Mouse (Mus musculus) midbrain, embryonic 15.5 days (tissue): Measurements from ENCODE around the gene Esrrg. TPM values are rescaled to one million over a fixed set of nuclear protein-coding genes. Genes with fewer than 3 reads are reported as not detected.

ENCODE experiments used
- ATAC-seq: fragments of 200-750 bp; cut with Nextera tagmentation; replicated peaks from 2 replicates; pipeline ENCODE4 v1.8.0; 2017; ENCODE audit warnings: moderate TSS enrichment
- H3K27ac ChIP-seq: fragments of 300-500 bp; sonication (generic); 2 replicates; pipeline ENCODE4 v1.5.1; 2015; ENCODE audit warnings: mild to moderate bottlenecking, inconsistent platforms
- H3K27me3 ChIP-seq: fragments of 300-500 bp; sonication (generic); replicated peaks from 2 replicates; pipeline ENCODE4 v1.6.1; 2015; ENCODE audit warnings: inconsistent platforms
- H3K36me3 ChIP-seq: fragments of 300-500 bp; sonication (generic); replicated peaks from 2 replicates; pipeline ENCODE4 v1.6.1; 2015; ENCODE audit warnings: inconsistent platforms
- H3K4me1 ChIP-seq: fragments of 300-500 bp; sonication (generic); 2 replicates; pipeline ENCODE4 v1.6.1; 2015; ENCODE audit warnings: inconsistent platforms
- H3K4me2 ChIP-seq: fragments of 300-500 bp; sonication (generic); 2 replicates; pipeline ENCODE4 v1.6.1; 2015; ENCODE audit warnings: inconsistent platforms, mild to moderate bottlenecking, moderate library complexity
- H3K4me3 ChIP-seq: fragments of 300-500 bp; sonication (generic); 2 replicates; pipeline ENCODE4 v1.5.1; 2015; ENCODE audit warnings: mild to moderate bottlenecking, inconsistent platforms
- H3K9ac ChIP-seq: fragments of 300-500 bp; sonication (generic); 2 replicates; pipeline ENCODE4 v1.6.1; 2015; ENCODE audit warnings: mild to moderate bottlenecking, inconsistent platforms
- H3K9me3 ChIP-seq: fragments of 300-500 bp; sonication (generic); 2 replicates; pipeline ENCODE4 v1.6.1; 2016; ENCODE audit warnings: inconsistent platforms
- WGBS: fragments of 180-500 bp; shearing (Covaris S2); methylation state at CpG from one replicate; pipeline ENCODE4 v1.1.7; 2015; ENCODE audit warnings: mixed read lengths; 5-methylcytosine and 5-hydroxymethylcytosine counted together
- polyA plus RNA-seq: library from polyadenylated mRNA; unstranded; fragments of >200 nt; fragmentation: Nextera tagmentation; extraction: Ambion mirVana; gene quantifications from 2 replicates; pipeline ENCODE4 v1.2.1, GENCODE M21; 2015

The Esrrg gene
- polyA plus RNA-seq, 1 experiment from 2014 or later, result 29.0 TPM

DNA sequence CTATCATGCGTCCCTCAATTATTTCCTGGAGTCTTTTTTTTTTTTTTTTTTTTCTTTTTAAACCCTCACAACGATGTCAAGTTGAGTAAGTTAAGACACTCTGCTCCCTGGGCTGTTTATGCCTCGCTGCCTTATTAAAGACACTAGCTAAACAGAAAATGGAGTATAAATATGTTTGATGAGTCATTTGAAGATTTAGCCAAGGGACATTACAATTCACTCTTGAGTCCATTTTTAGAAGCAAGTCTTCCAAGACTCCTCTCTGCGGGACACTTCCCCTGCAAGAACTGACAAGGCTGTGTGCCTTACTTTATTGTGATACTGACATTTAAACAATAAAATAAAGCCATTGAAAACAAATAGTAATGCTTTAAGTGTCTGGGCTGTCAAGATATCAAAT lies 496.9 kb downstream of the Esrrg start:
- Histone ChIP-seq H3K36me3 (no peaks in the 10 kb centered on the region), H3K4me1 (0 out of 2 replicates have a peak, but pooled peaks cover 3% of the 10 kb centered on the region), H3K9ac (no peak overlapping the region), H3K27ac (no peak overlapping the region), H3K4me2 (no peak overlapping the region), H3K9me3 (no peaks in the 10 kb centered on the region), H3K27me3 (no peaks in the 10 kb centered on the region; the same call in 1 of the 2 replicates), H3K4me3 (no peak overlapping the region)
- 14% methylated on average over 4 of the region's 4 CpGs for WGBS
- ATAC-seq, result no peak

DNA sequence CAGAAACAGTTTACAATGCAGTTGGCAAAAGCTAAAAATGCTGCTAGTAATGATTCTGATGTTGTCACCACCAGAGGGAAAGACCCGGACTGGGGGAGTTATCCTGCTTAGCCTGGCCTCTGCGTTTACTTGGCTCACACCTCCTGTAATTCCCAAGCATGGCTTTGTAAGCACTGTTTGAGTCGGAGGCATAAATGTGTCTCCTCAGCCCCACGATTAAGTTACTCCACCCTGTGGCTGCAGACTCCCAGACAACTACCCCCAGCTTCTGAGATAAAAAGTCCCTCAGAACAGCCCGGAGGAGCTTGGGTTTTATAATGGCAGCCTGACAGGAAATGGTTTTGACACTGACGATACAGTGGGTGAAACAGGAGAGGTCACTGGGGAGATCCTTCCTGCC lies 499.4 kb downstream of the Esrrg start:
- no peak for ATAC-seq

GRCm38 (mm10) chr1:188111552-188111951 lies 503.0 kb downstream of the Esrrg start:
- H3K27ac ChIP-seq, result no peak overlapping the region
- no peaks in the 10 kb centered on the region; the same call in 1 of the 2 replicates for H3K27me3 ChIP-seq
- ATAC-seq, result no peak
- H3K4me1 ChIP-seq, result no peaks in the 10 kb centered on the region
- H3K4me2 ChIP-seq, result no peak overlapping the region
- H3K9ac ChIP-seq, result no peak overlapping the region
- H3K4me3 ChIP-seq, result no peak overlapping the region
- no peaks in the 10 kb centered on the region for H3K36me3 ChIP-seq
- 89% methylated on average over 3 of the region's 3 CpGs for WGBS
- no peaks in the 10 kb centered on the region for H3K9me3 ChIP-seq

More for the DNA sequence above, 499.4 kb downstream of the Esrrg start:
- no peaks in the 10 kb centered on the region for H3K9me3 ChIP-seq
- 0 out of 2 replicates have a peak, but pooled peaks cover 3% of the 10 kb centered on the region for H3K4me1 ChIP-seq
- H3K4me2 ChIP-seq, result no peak overlapping the region
- no peak overlapping the region for H3K4me3 ChIP-seq
- WGBS, result 61% methylated on average over 6 of the region's 6 CpGs
- no peak overlapping the region for H3K27ac ChIP-seq
- H3K9ac ChIP-seq, result no peak overlapping the region
- no peaks in the 10 kb centered on the region; the same call in 1 of the 2 replicates for H3K27me3 ChIP-seq
- H3K36me3 ChIP-seq, result no peaks in the 10 kb centered on the region

DNA sequence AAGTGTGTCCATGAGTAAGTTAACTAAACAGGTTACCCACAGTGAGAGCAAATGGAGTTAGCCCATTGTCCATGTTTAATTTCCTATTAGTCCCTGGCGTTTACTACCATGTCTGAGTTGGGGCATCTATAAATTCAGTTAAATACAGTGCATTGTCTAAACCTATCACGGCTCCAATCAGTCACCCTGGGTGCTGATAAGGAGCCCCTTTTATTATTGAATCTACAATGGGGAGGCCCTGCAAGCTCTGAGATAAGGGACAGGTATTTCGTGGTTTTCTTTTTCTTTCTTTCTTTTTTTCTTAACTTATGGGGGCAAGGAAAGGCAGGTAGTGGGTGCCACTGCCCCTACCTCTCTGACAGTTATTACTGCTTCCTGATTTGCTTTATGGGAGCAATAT lies 504.6 kb downstream of the Esrrg start:
- Histone ChIP-seq H3K27ac (no peak overlapping the region), H3K9ac (no peak overlapping the region), H3K4me1 (0 out of 2 replicates have a peak, but pooled peaks cover 3% of the 10 kb centered on the region), H3K27me3 (no peaks in the 10 kb centered on the region), H3K9me3 (no peaks in the 10 kb centered on the region), H3K4me3 (no peak overlapping the region), H3K4me2 (no peak overlapping the region), H3K36me3 (no peaks in the 10 kb centered on the region)
- no peak for ATAC-seq
- 80% methylated on average over 3 of the region's 3 CpGs for WGBS

DNA sequence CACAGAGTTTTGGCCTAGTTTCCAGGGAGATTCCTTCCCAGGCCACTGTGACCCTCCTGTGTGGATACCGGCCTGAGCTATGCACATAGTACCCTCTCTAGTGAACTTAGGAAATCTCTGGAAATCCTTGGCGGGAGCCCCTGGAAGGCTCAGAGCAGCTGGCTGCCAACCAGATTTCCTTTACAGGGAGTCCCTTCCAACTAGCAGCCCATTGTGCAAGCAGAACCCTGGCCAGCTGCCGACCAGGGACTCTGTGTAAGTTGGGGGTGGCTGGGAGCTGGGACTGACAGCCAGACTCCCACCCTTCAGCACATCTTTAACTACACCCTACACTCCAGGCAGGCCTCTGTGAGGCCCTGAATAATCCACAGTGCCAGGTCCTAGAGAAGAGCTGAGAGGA lies 509.5 kb downstream of the Esrrg start:
- ATAC-seq, result peak; percentile 83
- 0 out of 2 replicates have a peak, but pooled peaks cover 4% of the 10 kb centered on the region for H3K4me1 ChIP-seq
- no peak overlapping the region for H3K4me3 ChIP-seq
- no peak overlapping the region for H3K27ac ChIP-seq
- WGBS, result 37% methylated on average over 3 of the region's 3 CpGs
- no peak overlapping the region for H3K4me2 ChIP-seq
- no peaks in the 10 kb centered on the region for H3K27me3 ChIP-seq
- no peaks in the 10 kb centered on the region for H3K9me3 ChIP-seq
- H3K9ac ChIP-seq, result no peak overlapping the region
- H3K36me3 ChIP-seq, result no peaks in the 10 kb centered on the region

GRCm38 (mm10) chr1:188119806-188120205 lies 511.2 kb downstream of the Esrrg start:
- H3K9me3 ChIP-seq, result no peaks in the 10 kb centered on the region
- WGBS, result 84% methylated on average over 8 of the region's 8 CpGs
- no peak overlapping the region for H3K27ac ChIP-seq
- no peak overlapping the region for H3K4me3 ChIP-seq
- no peaks in the 10 kb centered on the region for H3K36me3 ChIP-seq
- no peak for ATAC-seq
- no peaks in the 10 kb centered on the region for H3K27me3 ChIP-seq
- no peak overlapping the region for H3K9ac ChIP-seq
- H3K4me1 ChIP-seq, result 0 out of 2 replicates have a peak, but pooled peaks cover 4% of the 10 kb centered on the region
- H3K4me2 ChIP-seq, result no peak overlapping the region

GRCm38 (mm10) chr1:188125521-188126021 lies 517.0 kb downstream of the Esrrg start:
- no peak overlapping the region for H3K4me2 ChIP-seq
- H3K27ac ChIP-seq, result no peak overlapping the region
- ATAC-seq, result no peak
- no peaks in the 10 kb centered on the region for H3K36me3 ChIP-seq
- no peak overlapping the region for H3K4me3 ChIP-seq
- no peak overlapping the region for H3K9ac ChIP-seq
- WGBS, result 93% methylated on average over 6 of the region's 6 CpGs
- no peaks in the 10 kb centered on the region for H3K27me3 ChIP-seq
- H3K9me3 ChIP-seq, result no peaks in the 10 kb centered on the region
- H3K4me1 ChIP-seq, result no peaks in the 10 kb centered on the region

- H3K4me1 ChIP-seq, result no peaks in the 10 kb centered on the region; the same call in 1 of the 2 replicates
- H3K27ac ChIP-seq, result no peak overlapping the region
- no peak overlapping the region for H3K4me2 ChIP-seq
- H3K4me3 ChIP-seq, result no peak overlapping the region
- no peaks in the 10 kb centered on the region for H3K9me3 ChIP-seq
- no peaks in the 10 kb centered on the region for H3K36me3 ChIP-seq
- no peaks in the 10 kb centered on the region for H3K27me3 ChIP-seq
- ATAC-seq, result no peak
- H3K9ac ChIP-seq, result no peak overlapping the region
- 52% methylated on average over 5 of the region's 5 CpGs for WGBS
Measured at GRCm38 (mm10) chr1:188136126-188136525, 527.5 kb downstream of the Esrrg start.

- Histone ChIP-seq H3K9me3 (no peaks in the 10 kb centered on the region), H3K27ac (no peak overlapping the region), H3K36me3 (no peaks in the 10 kb centered on the region), H3K9ac (no peak overlapping the region), H3K4me1 (no peaks in the 10 kb centered on the region; the same call in 1 of the 2 replicates), H3K27me3 (no peaks in the 10 kb centered on the region), H3K4me2 (no peak overlapping the region), H3K4me3 (no peak overlapping the region)
- ATAC-seq, result no peak
- WGBS, result 30% methylated on average over 4 of the region's 4 CpGs
Measured at GRCm38 (mm10) chr1:188139473-188139872, 530.9 kb downstream of the Esrrg start.

DNA sequence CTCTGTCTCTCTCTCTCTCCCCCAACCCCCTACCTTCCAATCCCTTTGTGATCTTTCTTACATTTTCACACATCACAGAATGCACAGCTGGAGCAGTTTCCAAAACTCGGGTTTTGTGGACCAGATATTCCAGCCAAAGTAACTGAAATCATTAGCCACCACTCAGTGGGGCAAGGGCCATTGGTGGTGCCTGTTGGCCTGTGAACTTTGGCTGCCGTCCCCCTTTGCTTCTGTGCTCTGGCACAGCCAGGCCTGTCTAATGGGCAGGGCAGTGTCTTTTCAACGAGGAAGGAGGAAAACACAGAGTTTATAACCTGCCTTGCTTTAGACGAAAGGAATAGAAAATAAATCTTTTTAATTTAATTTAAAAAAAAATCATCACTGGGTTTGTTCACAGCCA lies 531.6 kb downstream of the Esrrg start:
- H3K36me3 ChIP-seq, result no peaks in the 10 kb centered on the region
- no peaks in the 10 kb centered on the region for H3K27me3 ChIP-seq
- no peak overlapping the region for H3K27ac ChIP-seq
- H3K4me1 ChIP-seq, result no peaks in the 10 kb centered on the region; the same call in 1 of the 2 replicates
- no peaks in the 10 kb centered on the region for H3K9me3 ChIP-seq
- H3K9ac ChIP-seq, result no peak overlapping the region
- WGBS, result 66% methylated on average over 4 of the region's 4 CpGs
- no peak for ATAC-seq
- no peak overlapping the region for H3K4me2 ChIP-seq
- H3K4me3 ChIP-seq, result no peak overlapping the region

GRCm38 (mm10) chr1:188147381-188148156 lies 539.0 kb downstream of the Esrrg start:
- no peak overlapping the region for H3K9ac ChIP-seq
- no peak for ATAC-seq
- WGBS, result 71% methylated on average over 12 of the region's 12 CpGs
- H3K4me1 ChIP-seq, result no peaks in the 10 kb centered on the region
- no peaks in the 10 kb centered on the region for H3K27me3 ChIP-seq
- H3K4me2 ChIP-seq, result no peak overlapping the region
- H3K36me3 ChIP-seq, result no peaks in the 10 kb centered on the region
- H3K9me3 ChIP-seq, result no peaks in the 10 kb centered on the region
- no peak overlapping the region for H3K27ac ChIP-seq
- no peak overlapping the region for H3K4me3 ChIP-seq

DNA sequence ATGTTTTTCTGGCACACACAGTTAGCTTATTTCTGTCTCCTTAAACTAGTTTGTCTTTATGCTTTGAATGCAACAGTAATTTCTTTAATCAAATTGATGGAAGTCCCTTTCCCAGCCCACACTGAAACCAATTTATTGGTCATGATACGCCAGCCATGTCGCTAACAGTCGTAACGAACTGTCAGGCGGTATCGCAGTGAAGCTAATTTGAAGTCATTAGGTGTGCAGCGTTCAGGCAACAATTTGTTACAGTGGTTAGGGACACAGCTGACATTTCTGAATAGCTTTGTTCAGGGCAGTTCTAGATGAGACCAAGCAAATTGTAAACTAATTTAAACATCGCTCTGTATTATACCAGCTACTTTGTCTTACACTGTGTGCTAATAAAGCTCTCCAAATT lies 542.5 kb downstream of the Esrrg start:
- Histone ChIP-seq H3K4me1 (peaks cover 8% of the 10 kb centered on the region), H3K9me3 (no peaks in the 10 kb centered on the region), H3K9ac (no peak overlapping the region), H3K4me2 (no peak overlapping the region), H3K27me3 (no peaks in the 10 kb centered on the region), H3K4me3 (no peak overlapping the region), H3K27ac (no peak overlapping the region), H3K36me3 (no peaks in the 10 kb centered on the region)
- ATAC-seq, result no peak
- WGBS, result 68% methylated on average over 8 of the region's 8 CpGs

DNA sequence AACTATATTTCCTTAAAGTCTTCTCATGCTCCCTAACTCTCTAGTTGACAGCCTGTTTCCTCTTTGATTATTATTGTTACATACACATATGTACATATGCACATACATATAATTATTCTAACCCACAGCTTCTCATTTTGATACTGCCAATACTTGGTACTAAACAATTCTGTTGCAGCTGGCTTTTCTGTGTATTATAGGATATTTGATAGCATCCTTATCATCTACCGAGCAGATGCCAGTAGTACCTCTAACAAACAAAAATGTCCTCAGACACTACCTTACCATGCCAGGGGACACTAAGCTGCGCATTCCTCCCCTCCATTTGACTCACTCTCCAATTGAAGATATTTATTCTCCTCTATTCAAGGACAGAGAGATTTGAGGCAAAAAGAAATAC lies 543.4 kb downstream of the Esrrg start:
- no peaks in the 10 kb centered on the region for H3K27me3 ChIP-seq
- H3K4me1 ChIP-seq, result peaks cover 8% of the 10 kb centered on the region
- H3K27ac ChIP-seq, result no peak overlapping the region
- ATAC-seq, result no peak
- H3K36me3 ChIP-seq, result no peaks in the 10 kb centered on the region
- WGBS, result 96% methylated on average over 2 of the region's 2 CpGs
- H3K9ac ChIP-seq, result no peak overlapping the region
- H3K4me2 ChIP-seq, result no peak overlapping the region
- H3K4me3 ChIP-seq, result no peak overlapping the region
- no peaks in the 10 kb centered on the region for H3K9me3 ChIP-seq
